Mouse (Mus musculus) left cerebral cortex, postnatal 10 days (tissue): ENCODE measurements around the gene Rgl1. TPM values are rescaled to one million over a fixed set of nuclear protein-coding genes. Genes with fewer than 3 reads are reported as not detected.

Experiments
- DNase-seq, 2 experiments: peaks; one replicate each; pipeline ENCODE4 v3.0.0; 2021 to 2022; ENCODE audit warnings: low spot score in 2 of 2, mixed read lengths in 1 of 2; ENCODE audit errors: extremely low spot score in 1 of 2
- intact Hi-C: fragments of 180-260 bp; cut with DNase I; formaldehyde crosslinking; loops from one replicate; pipeline ENCODE4 v1.15.1; 2025
- total RNA-seq, 2 experiments: library from RNA; stranded (reverse); gene quantifications; 2 replicates each; pipeline ENCODE4 v1.2.3; 2021

Rgl1 gene
- total RNA-seq, 2 experiments from 2014 or later = 85.2 to 86.9 TPM

- intact Hi-C loops = no loop called here
- DNase-seq = no peak
Measured at GRCm38 (mm10) chr1:152508481-152509220, 257.5 kb downstream of the Rgl1 start.

- intact Hi-C loops = no loop called here
- no peak for DNase-seq
Measured at GRCm38 (mm10) chr1:152506726-152507125, 259.4 kb downstream of the Rgl1 start.

- intact Hi-C loops = no loop called here
- DNase-seq = no peak
Measured at GRCm38 (mm10) chr1:152506175-152506574, 260.0 kb downstream of the Rgl1 start.

- intact Hi-C loops = no loop called here
- DNase-seq = no peak
Measured at GRCm38 (mm10) chr1:152499802-152500201, 266.3 kb downstream of the Rgl1 start.

DNA sequence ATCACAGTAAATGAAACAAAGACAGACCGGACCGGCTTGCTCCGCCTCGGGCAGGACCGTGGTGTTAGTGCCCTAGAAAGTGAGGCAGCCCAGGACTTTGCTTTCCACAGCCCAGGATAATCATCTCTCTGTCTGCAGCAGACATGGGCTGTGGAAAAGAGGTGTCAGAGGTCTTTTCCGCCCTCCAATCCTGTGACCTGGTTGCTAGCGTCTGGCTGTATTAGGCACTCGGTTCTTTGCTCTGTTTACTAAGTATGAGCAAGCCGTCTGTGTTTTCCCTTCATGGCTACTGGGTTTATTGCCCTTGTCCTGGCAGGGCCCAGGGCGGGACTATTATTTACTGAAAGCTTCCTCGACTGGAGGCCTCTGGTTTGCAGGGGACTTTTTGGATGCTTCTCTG is 268.6 kb downstream of the Rgl1 start:
- no peak for DNase-seq
- intact Hi-C loops = no loop called here

DNA sequence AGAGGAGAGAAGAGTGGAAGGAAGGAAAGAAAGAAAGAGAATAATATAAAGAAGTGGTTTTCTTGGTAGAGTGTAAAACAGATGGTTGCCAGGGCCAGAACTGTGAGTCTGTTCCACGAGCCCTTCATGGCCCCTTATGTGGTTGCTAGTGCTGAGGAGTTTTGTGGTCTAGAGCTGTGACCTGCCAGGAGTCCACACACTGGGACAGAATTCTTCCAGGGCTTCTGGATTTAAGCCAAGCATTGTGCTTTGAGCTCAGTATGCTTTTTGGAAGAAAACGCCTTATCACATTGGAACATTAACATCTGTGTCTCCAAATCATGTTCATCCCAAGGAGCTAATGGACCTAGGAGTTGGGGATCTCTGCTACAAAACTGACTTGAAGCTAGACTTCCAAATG is 269.3 kb downstream of the Rgl1 start:
- intact Hi-C loops = no loop called here
- no peak for DNase-seq

GRCm38 (mm10) chr1:152492258-152492657 is 273.9 kb downstream of the Rgl1 start:
- intact Hi-C loops = loop anchor here (5.0 kb wide), 1 partner anchor 90 kb away; no protein-coding TSS in a partner anchor

DNA sequence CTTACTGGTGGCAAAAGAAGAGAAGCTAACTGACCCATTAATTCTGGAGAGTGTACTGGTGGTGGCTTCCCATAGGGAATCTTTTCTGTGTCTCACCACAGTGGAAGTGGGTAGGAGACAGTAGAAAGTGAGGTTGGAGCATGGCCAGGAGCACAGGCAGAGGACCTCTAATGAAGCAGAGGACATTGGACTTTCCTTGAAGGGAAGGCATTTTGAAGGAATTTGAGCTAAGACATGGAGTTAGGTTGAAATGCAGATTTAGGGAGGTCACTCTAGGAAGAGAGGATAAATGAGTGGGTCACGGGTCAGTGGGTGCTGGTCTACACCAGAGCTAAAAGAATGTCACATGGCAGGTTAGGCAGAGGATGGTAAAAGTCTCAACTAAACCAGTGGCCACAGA is 275.3 kb downstream of the Rgl1 start:
- DNase-seq = no peak
- intact Hi-C loops = loop anchor here (5.0 kb wide), 1 partner anchor 89 kb away; no protein-coding TSS in a partner anchor

More at GRCm38 (mm10) chr1:152492258-152492657, 273.9 kb downstream of the Rgl1 start:
- no peak for DNase-seq

DNA sequence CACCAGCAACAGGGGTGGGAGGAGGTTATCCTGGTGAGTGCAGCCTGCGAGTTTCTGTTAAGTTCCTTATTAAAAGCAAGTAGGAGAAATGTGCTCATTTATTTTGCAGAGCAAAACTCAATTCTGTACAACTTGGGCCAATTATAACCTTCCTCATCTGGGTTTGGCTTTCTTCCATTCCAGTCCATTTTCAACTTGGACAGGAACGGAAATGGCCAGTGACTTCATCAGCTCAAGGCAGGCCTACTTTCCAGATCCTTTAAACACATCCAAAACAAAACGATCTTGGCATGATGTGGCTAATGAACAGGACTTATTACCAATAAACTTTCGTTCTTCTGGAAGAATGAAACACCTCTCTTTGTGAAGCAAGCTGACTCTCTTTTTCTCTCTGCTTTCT is 290.0 kb downstream of the Rgl1 start:
- intact Hi-C loops = no loop called here
- no peak for DNase-seq

DNA sequence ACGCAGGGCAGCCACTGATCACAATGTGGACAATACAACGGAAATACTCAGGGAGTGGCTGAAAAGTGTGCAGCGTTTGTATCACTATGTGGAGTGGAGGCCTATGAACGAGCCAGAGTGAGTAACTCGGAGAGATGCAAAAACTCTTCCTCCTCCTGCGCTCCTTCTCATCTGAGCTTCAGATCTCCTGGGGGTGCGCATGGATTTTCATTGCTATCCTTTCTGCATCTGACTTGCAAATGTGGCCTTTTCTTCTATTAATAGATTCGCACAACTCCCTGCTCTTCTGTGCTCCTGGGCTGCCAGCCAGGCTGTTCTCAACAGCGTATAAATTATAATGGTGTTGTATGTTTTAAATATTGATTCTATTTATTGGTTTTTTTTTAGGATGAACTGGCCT is 297.7 kb downstream of the Rgl1 start:
- DNase-seq = peak in 1 of 2 experiments; percentile 23

More for the DNA sequence above, 297.7 kb downstream of the Rgl1 start:
- intact Hi-C loops = no loop called here

Other genes with a start within 250 kb of the Rgl1 start
- not detected for gene Apobec4, start 15.8 kb downstream of the Rgl1 start, total RNA-seq
- gene Arpc5, start 191 bp upstream of the Rgl1 start, total RNA-seq = 100 to 1,000 TPM; 210 to 213 TPM
- gene Ncf2, start 33.8 kb upstream of the Rgl1 start, total RNA-seq = 1 to 10 TPM; 2.4 to 2.8 TPM
- gene Smg7, start 136.3 kb upstream of the Rgl1 start, total RNA-seq = 10 to 100 TPM; 77.0 to 81.3 TPM
- gene Nmnat2, start 188.6 kb upstream of the Rgl1 start, total RNA-seq = 100 to 1,000 TPM; 136 to 140 TPM